Mouse (Mus musculus) cerebellum, adult 2 months (tissue): ENCODE data around the gene Cep295nl. TPM values are rescaled to one million over a fixed set of nuclear protein-coding genes. Genes with fewer than 3 reads are reported as not detected.
"Not testable (repeated sequence)": the region's sequence is repeated elsewhere in the genome, so short reads cannot be mapped to it uniquely, and the experiment has no call there.

Experiments
- DNase-seq, 2 experiments: peaks; one replicate each; pipeline ENCODE4 v3.0.0; 2021
- H3K27ac ChIP-seq: fragments of 200-500 bp; 2 replicates; pipeline ENCODE4 v1.5.1; 2012; ENCODE audit warnings: low read length, control low read depth, inconsistent platforms; ENCODE audit not compliant: insufficient read depth
- H3K27me3 ChIP-seq: fragments of 200-500 bp; 2 replicates; pipeline ENCODE4 v1.6.1; 2012; ENCODE audit warnings: inconsistent platforms, mild to moderate bottlenecking, low read length, moderate library complexity; ENCODE audit not compliant: control insufficient read depth, insufficient read depth
- H3K4me1 ChIP-seq: fragments of 200-500 bp; 2 replicates; pipeline ENCODE4 v1.6.1; 2011; ENCODE audit warnings: low read length; ENCODE audit not compliant: control insufficient read depth, insufficient read depth
- H3K4me3 ChIP-seq: fragments of 200-500 bp; replicated peaks from 2 replicates; pipeline ENCODE3; 2011; ENCODE audit warnings: mild to moderate bottlenecking, low read depth, low read length, control low read depth; ENCODE audit not compliant: insufficient read depth
- CTCF ChIP-seq: fragments of 200-500 bp; IDR thresholded peaks from 2 replicates; pipeline ENCODE4 v1.5.1; 2011; ENCODE audit warnings: low read depth, mild to moderate bottlenecking, control low read depth, low read length, moderate library complexity, borderline replicate concordance; ENCODE audit not compliant: insufficient read depth
- POLR2A ChIP-seq: fragments of 200-500 bp; IDR thresholded peaks from 2 replicates; pipeline ENCODE4 v1.6.1; 2011; ENCODE audit warnings: low read length, control low read depth, borderline replicate concordance; ENCODE audit not compliant: insufficient read depth
- WGBS: fragments of 180-500 bp; shearing (Covaris S2); methylation state at CpG from one replicate; pipeline ENCODE4 v1.1.7; 2018; 5-methylcytosine and 5-hydroxymethylcytosine counted together
- polyA plus RNA-seq: library from polyadenylated mRNA; depleted of rRNA; stranded (reverse); fragments of >200 nt; gene quantifications from 2 replicates; pipeline ENCODE4 v1.2.3, GENCODE M21; 2012

The Cep295nl gene
- polyA plus RNA-seq, 1 experiment: 0.21 TPM

DNA sequence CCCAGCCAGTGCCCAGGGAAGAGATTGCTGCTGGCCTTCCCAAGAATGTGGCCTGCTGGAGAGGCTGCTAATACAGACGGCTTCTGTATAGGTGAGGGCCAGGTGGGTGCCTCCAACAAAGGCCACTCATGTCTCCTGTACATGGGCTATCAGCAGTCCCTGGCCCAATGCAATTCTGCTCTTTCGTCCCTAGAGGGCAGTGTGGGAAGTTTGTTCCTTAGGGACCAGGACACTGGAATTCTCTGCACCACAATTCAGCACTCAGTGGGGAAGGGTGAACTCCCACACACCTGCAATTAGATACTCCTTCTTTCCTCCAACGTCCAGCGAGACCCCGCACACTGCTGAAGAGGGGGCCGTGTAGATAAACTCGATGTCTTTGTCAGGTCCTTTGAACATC is 25.2 kb downstream of the Cep295nl start:
- Histone ChIP-seq H3K27ac (no peak overlapping the region), H3K4me1 (no peaks in the 10 kb centered on the region), H3K4me3 (no peak overlapping the region), H3K27me3 (no peaks in the 10 kb centered on the region)
- DNase-seq: peak; percentile 54 to 64
- no peak for TF ChIP-seq POLR2A
- peak; percentile 94 for TF ChIP-seq CTCF
- WGBS: 22% methylated on average over 7 of the region's 7 CpGs

DNA sequence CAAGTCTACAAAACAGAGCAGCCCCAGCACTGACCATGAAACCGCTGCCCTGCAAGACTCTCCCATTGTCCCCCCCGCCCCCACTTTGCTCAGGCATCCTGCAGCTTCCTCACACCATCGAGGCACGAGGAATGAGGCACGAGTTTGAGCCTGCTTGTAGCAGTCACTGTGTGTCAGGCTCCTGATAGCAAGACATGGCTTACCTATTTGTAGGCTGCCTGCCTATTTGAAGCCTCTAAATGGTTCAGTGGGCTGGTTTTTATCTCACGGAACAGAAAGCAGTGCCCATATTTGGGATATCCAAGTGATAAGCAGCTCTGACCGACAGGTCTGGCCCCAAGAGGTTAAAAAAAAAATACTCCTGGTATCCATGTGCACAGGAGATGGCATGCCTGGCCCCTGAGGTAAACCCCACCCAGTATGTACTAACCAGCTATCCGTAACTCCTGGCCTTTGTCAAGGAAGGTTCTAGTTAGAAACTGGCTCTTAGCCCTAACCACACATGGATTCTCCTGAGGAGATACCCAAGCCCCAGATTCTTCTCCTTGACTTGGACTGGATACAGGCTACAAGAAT is 26.0 kb downstream of the Cep295nl start:
- Histone ChIP-seq H3K27ac (no peak overlapping the region), H3K4me1 (no peaks in the 10 kb centered on the region), H3K4me3 (no peak overlapping the region), H3K27me3 (no peaks in the 10 kb centered on the region)
- no peak for DNase-seq
- TF ChIP-seq CTCF (no peak), POLR2A (no peak)
- WGBS: 86% methylated on average over 8 of the region's 8 CpGs

- H3K27ac ChIP-seq: no peak overlapping the region
Observed at GRCm38 (mm10) chr11:118312132-118312723, 30.1 kb downstream of the Cep295nl start.

GRCm38 (mm10) chr11:118307962-118308361 is 34.3 kb downstream of the Cep295nl start:
- not testable (repeated sequence) for H3K4me1 ChIP-seq, DNase-seq, H3K4me3 ChIP-seq, H3K27ac ChIP-seq, H3K27me3 ChIP-seq
- 79% methylated on average over 2 of the region's 2 CpGs for WGBS

More at GRCm38 (mm10) chr11:118312132-118312723, 30.1 kb downstream of the Cep295nl start:
- H3K27me3 ChIP-seq: no peaks in the 10 kb centered on the region
- WGBS: 81% methylated on average over 6 of the region's 6 CpGs
- H3K4me3 ChIP-seq: no peak overlapping the region
- no peak for TF ChIP-seq CTCF
- no peak for TF ChIP-seq POLR2A
- DNase-seq: no peak
- no peaks in the 10 kb centered on the region for H3K4me1 ChIP-seq

GRCm38 (mm10) chr11:118303959-118304358 is 38.3 kb downstream of the Cep295nl start:
- not testable (repeated sequence) for H3K27me3 ChIP-seq, DNase-seq, H3K27ac ChIP-seq, H3K4me1 ChIP-seq, H3K4me3 ChIP-seq
- 92% methylated on average over 4 of the region's 4 CpGs for WGBS

DNA sequence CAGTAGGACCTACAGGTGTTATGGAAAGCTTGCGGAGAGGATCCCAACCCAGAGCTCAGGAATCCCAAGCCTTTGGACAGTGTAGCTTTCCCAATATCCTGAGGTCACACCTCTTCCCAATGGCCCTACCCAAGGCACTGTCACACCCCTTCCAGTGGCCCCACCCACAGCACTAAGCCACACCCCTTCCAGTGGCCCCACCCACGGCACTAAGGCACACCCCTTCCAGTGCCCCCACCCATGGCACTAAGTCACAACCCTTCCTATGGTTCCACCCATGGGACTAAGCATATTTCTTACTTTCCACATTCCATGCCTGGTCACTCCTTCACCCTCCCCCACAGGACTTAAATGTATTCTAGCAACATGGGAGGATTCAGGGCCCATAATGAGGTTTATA is 43.5 kb downstream of the Cep295nl start:
- 62% methylated on average over 2 of the region's 2 CpGs for WGBS
- H3K4me1 ChIP-seq: no peaks in the 10 kb centered on the region
- TF ChIP-seq CTCF (no peak), POLR2A (no peak)
- no peak for DNase-seq
- no peaks in the 10 kb centered on the region for H3K27me3 ChIP-seq
- no peak overlapping the region for H3K4me3 ChIP-seq
- H3K27ac ChIP-seq: no peak overlapping the region

GRCm38 (mm10) chr11:118297967-118298366 is 44.3 kb downstream of the Cep295nl start:
- H3K27ac ChIP-seq: no peak overlapping the region
- WGBS: 79% methylated on average over 3 of the region's 3 CpGs
- DNase-seq: no peak
- H3K4me3 ChIP-seq: no peak overlapping the region
- no peak for TF ChIP-seq CTCF
- no peak for TF ChIP-seq POLR2A
- H3K4me1 ChIP-seq: no peaks in the 10 kb centered on the region
- no peaks in the 10 kb centered on the region for H3K27me3 ChIP-seq

- Histone ChIP-seq H3K27me3 (no peaks in the 10 kb centered on the region), H3K27ac (no peak overlapping the region), H3K4me1 (no peaks in the 10 kb centered on the region), H3K4me3 (no peak overlapping the region)
- 28% methylated on average over 2 of the region's 2 CpGs for WGBS
- TF ChIP-seq CTCF: no peak
- no peak for TF ChIP-seq POLR2A
- no peak for DNase-seq
Observed at GRCm38 (mm10) chr11:118295026-118295425, 47.3 kb downstream of the Cep295nl start.
